Mouse (Mus musculus) lung, postnatal 0 days (tissue): ENCODE measurements at regions not wholly inside any gene's neighbourhood (a gene's known extent, or its start where the extent isn't known, plus 50 kb on each side); places are given as distances from the start of the nearest gene placed in this dataset.

Experiments used
- CTCF ChIP-seq: IDR thresholded peaks from 2 replicates; pipeline ENCODE4 v1.5.1; 2016; ENCODE audit warnings: antibody characterized with exemption, mild to moderate bottlenecking
- EP300 ChIP-seq: IDR thresholded peaks from 2 replicates; pipeline ENCODE4 v1.6.1; 2016; ENCODE audit warnings: antibody characterized with exemption, mild to moderate bottlenecking, control low read depth

GRCm38 (mm10) chr8:89273276-89273675 lies 229.3 kb upstream of the Sall1 start:
- no peak for TF ChIP-seq EP300
- no peak for TF ChIP-seq CTCF
